Mouse (Mus musculus) thymus, adult 2 months (tissue): ENCODE measurements at regions not wholly inside any gene's neighbourhood (a gene's known extent, or its start where the extent isn't known, plus 50 kb on each side); places are given as distances from the start of the nearest gene placed in this dataset.

Experiments used
- CTCF ChIP-seq: fragments of 200-500 bp; IDR thresholded peaks from 2 replicates; pipeline ENCODE4 v1.5.1; 2012; ENCODE audit warnings: mild to moderate bottlenecking, control low read depth, low read length, moderate library complexity, borderline replicate concordance; ENCODE audit not compliant: control insufficient read depth, poor library complexity, insufficient read depth; ENCODE audit errors: extremely low read depth
- POLR2A ChIP-seq: fragments of 200-500 bp; IDR thresholded peaks from 2 replicates; pipeline ENCODE4 v1.6.1; 2012; ENCODE audit warnings: mild to moderate bottlenecking, low read length, control low read depth, moderate library complexity; ENCODE audit not compliant: control insufficient read depth, poor library complexity, insufficient read depth; ENCODE audit errors: extremely low read depth

GRCm38 (mm10) chr1:163177011-163177410 is 91.5 kb upstream of the Mroh9 start:
- TF ChIP-seq CTCF (no peak), POLR2A (no peak)
